Mouse (Mus musculus): ENCODE data around the gene Pde4b.
"Not testable (repeated sequence)": the region's sequence is repeated elsewhere in the genome, so short reads cannot be mapped to it uniquely, and the experiment has no call there.

Pde4b gene

DNA sequence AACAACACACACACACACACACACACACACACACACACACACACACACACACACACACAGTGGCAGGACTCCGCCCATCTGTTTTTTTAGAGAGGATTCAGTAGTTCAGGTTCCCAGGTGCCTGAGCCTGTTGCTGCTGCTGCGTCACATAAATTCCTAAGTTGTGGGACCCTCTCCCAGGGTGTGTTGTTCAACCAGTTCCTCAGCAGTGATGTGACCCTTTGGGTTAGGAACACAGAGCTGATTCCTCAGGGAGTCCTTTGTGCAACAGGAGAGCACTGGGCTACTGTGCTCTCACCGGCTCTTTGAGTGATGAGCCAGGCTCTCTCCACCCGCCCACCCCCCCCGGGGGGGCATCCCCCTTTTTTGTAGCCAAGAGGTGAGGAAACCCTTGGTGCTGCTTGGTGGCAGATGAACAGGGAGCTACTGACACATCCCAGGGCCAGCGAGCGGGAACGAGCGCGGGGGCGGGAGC, at the start of gene Pde4b:
Pde4b (plus strand) TSS at position 453 of the 475 bp plus-strand sequence.
- no peak for DNase-seq (ENCODE audit: low read depth, low spot score)

DNA sequence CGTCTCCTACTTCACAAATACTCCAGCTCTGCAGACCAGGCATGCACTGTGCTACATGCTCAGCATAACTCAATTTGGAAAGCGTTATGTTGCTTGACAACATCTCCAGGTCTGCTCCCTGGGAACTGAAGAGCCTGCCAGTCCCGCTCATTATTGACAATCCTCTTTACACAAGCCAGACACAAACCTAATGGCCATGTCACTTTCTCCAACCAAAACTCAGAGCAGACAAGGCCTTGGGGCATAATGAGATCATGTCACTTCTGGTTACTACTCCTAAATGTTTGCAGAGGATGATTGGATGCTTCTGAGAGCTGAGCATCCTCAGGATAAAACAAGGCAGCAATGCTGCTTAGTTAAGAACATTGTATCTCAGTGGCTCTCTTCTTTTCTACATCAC, 47.2 kb upstream of the Pde4b start:
- DNase-seq (ENCODE audit: low read depth, low spot score), result no peak

DNA sequence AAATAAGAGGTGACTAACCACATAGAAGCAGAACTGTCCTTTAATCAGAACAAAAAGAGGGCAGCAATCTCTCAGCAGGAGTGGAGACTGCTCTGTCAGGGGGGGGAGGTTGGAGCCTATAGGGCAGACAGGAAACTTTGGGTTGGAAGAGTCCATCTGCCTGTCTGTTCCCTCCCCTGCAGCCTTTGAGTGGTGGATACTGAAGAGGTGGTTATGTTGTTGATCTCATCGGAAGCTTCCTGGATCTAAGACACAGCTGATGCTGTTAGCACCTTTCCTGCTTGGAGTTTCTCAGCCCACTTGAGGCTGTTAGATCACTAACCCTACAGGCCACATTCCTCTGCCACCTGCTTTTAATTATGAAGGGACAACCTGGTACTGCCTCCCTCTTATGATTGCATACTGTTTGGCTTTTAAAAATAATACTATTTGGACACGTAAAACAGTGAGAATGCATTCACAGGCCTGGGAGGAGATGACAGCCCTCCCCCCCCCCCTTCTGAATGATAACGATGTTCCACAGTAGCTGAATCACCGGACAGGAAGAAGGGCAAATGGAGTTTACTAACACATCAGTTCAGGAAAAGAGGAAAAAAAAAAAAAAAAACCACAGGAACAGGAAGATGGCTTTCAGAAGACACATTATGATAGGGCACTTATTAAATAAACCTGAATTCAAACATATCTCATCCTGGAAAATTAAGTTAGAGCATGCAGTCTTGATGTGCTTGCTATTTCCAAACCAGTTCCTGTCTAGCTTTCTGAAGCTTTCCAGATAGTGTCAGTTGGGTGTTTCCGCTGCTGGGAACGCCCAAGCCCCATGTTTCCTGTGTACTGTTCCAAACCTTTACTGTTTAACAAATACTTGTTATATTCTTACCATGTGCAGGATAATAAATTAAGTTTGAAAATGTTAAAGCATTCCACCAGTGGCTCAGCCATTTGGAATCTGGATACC, 41.9 kb upstream of the Pde4b start:
- DNase-seq (ENCODE audit: low read depth, low spot score), result no peak

DNA sequence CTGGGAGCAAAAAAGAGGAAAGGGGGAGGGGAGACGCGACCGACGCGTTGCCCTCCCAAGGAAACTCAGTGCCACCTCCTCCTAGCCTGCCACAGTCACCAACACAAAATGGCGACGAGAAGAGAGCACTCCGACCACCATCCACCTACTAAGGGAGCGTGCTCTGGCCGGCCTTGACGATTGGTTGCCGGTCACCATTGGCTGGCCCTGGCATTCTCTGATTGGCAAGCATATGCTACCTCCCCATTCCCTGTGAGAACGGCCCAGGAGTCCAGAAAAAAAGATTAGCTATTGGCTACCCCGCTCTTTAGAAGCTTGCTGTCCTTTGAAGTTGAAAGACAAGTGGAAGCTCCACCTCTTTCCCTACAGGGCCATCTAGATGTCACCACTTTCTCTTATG, 38.0 kb upstream of the Pde4b start:
- DNase-seq (ENCODE audit: low read depth, low spot score), result not testable (repeated sequence)

DNA sequence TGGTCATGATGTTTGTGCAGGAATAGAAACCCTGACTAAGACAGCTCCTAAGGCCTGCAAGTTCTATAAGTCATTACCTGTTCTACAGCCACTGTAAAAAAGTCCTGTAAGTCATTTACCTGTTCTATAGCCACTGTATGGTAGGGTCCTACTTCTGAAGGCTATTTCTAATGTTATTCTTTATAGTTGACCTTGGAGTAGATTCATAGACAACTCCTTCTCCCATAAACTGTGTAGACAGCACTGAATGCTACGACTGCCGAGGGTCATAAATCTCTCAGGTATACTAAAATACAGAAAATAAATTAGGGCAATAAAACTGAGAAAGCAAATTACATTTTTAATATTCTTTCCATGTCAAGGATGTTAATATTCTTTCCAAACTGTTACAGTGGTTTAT, 26.0 kb upstream of the Pde4b start:
- DNase-seq (ENCODE audit: low read depth, low spot score), result no peak

DNA sequence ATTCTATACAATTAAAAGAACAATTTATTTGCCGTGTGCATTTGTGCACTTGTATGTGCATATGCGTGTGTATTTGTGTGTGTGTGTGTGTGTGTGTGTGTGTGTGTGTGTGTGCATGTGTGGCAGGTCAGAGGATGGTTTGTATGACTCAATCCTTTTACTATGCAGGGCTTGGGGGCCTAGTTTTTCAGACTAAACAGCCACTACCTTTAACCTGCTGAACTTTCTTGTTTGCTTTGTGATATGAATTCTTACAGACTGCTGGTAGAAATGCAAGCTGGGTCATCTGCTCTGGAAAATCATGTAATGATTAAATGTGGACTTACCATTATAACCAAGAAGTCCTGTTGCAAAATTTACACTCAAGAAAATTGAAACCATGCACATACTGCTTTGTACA, 18.0 kb upstream of the Pde4b start:
- DNase-seq (ENCODE audit: low read depth, low spot score), result no peak

DNA sequence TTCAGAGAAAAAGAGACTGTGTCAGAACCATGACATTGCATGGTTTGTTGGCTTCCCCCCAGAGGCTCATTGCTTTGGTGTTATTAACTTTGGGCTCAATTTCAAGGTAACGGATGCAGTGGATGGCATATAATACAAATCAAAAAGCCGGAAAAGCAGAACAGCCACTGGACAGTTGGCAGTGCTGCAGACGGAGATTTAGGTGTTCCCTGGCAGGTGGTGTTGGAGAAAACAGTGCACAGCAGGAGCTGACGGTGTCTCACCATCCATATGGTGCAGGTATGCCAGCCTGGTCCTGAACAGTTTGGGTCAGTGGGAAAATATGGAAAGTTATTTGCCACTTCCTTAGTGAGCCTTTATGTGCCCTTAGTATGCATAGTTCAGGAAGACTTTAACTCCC, 1.0 kb upstream of the Pde4b start:
- DNase-seq (ENCODE audit: low read depth, low spot score), result no peak

DNA sequence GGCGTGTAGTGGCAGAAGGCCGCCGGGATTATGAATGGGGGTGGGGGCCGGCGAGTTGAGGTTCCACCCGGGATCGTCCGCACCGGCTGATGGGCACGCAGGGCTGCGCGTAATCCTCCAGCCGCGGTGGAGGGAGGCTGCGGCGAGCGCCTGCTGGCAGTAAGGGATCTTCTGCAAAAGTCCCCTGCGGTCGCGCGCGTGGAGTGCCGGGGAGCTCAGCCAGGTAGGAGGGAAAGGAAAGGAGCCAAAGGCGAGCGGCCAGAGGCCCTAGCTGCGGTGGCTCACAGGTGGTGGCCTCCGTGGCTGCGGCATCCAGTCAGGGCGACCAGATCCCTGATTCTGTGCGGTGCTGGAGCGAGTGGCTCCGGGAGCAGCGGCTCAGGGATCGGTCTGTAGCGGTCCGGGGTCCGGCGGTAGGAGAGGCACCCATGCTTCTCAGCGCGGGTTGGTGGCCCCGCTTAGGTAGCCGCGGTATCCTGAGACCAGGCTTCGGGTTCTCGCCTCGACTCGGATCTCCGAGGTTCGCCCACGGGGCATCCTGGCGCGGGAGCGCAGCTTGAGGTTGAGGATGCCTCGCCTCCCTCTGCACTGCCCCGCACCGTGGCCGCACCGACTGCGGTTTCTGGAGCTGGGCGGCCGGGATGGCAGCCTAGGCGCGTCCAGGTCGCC, 357 bp downstream of the Pde4b start:
- DNase-seq (ENCODE audit: low read depth, low spot score), result no peak

DNA sequence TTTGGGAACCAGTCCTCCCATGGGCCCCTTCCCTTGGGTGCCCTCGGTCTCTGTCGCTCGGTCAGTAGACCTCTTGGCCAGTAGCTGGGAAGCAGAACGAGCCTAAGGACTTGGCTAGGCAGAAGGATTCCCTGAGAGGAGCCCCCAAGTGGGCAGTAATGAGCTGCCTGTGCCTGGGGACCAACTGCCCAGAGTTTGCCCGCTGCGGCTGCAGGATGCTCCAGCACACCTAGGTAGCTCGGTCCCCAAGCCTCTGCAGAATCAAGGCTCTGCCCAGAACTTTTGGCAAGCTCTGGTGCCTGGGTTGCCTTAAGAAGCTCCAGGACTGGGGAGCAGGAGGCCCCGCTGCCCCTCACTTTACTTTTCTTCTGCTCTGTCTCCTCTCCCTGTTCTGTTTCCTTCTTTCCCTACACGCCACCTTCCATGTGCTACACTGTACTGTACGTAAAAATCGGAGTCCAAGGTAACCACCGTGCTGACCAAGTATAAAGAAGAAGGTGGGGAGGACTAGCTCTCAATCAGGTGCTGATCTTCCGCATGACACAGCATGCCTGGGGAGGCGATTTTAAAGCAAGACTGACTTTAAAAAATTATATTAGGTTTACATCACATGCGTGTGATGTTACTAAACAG, 1.0 kb downstream of the Pde4b start:
- DNase-seq (ENCODE audit: low read depth, low spot score), result no peak

DNA sequence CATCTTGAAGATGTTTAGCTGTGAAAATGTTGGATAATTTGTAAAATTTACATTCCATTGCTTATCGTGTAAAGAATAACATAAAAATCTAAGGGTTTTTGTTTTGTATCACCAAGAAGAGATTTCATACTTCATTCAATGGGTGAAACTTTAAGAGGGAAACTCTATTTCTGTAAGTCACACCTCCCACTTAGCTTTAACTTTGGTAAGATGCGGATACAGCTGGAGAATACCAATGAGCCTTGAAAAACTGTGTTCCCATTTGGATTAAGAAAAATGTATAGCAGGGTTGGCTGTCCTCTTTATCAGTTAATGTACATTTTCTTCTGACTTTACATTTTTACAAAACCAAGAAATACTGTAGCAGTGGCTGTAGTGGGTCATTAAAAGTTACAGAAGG, 8.5 kb downstream of the Pde4b start:
- DNase-seq (ENCODE audit: low read depth, low spot score), result no peak

DNA sequence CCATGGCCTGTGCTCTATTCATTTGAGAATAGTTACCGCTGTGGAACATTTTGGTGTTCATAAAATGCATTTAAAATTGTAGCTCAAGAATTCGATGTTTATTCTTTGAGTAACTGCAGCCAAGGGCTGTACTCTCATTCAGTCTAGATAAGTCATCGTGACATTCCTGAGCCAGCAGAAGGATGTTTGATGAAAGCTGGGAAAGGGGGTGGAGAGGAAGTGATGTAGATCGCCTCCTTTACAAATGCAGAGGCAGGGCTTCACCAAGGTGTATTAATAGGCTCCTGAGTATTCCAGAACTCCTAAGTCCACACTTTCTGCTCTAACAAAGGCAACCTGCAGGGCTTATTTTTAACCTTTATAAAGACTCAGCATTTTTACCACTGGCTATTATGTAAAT, 14.9 kb downstream of the Pde4b start:
- DNase-seq (ENCODE audit: low read depth, low spot score), result no peak

DNA sequence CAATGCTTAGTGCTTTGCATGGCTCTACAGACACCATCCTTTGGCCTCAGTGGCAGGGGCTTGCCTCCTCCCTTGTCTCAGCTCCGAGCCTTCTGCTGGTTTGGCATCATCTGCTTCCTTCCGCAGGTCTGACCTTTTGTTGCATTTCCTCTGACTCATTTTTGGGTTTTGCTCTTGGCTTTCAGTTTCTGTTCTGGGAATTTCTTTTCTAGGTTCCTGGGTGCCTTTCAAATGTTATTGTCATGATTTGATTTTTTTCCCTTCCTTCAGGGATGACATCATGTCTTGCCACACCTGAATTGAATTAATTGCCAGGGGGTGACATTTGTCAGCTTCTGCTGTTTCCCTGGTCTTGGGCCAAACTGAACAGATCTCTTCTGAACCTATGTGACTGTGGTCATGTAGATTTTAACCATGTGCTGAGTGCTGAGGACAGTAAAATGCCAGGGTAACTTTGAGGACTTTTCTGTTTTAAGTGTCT, 17.2 kb downstream of the Pde4b start:
- no peak for DNase-seq (ENCODE audit: low read depth, low spot score)

DNA sequence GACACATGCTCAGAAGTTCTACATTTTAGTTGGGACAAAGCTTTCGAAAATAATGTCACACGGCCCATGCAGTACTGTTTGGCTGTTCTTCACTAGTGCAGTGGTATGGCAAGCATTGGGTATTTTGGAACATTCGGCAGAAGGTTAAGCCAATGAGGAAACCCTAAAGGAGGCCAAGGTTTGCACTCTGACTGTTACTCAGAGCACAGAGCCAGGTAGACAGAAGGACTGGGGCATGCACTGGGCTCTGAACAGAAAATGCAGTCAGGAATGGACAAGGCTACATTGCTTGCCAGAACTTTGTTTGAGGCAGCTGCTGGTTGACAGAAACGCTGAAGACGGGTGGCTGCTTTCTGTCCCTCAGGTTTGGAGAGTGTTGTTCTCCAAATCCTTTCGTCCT, 19.4 kb downstream of the Pde4b start:
- DNase-seq (ENCODE audit: low read depth, low spot score), result no peak

DNA sequence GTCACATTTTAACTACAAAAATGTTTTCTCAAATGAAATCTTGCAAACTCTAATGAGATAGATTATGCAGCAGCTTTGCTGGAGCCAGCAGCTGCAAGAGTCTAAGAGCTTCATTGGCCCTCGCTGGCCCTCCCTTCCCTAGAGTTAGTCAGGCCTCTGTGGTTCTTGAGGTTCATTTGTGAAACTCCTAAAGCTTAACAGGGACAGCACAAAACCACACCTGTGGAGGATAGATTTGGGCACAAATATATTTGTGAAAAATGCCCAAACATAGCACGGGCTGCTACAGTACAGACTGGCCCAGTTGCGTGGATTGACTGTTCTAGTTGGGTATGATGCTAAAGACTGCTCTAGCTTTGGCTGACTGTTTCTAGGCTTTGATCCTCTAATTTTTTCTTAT, 32.1 kb downstream of the Pde4b start:
- DNase-seq (ENCODE audit: low read depth, low spot score), result no peak

DNA sequence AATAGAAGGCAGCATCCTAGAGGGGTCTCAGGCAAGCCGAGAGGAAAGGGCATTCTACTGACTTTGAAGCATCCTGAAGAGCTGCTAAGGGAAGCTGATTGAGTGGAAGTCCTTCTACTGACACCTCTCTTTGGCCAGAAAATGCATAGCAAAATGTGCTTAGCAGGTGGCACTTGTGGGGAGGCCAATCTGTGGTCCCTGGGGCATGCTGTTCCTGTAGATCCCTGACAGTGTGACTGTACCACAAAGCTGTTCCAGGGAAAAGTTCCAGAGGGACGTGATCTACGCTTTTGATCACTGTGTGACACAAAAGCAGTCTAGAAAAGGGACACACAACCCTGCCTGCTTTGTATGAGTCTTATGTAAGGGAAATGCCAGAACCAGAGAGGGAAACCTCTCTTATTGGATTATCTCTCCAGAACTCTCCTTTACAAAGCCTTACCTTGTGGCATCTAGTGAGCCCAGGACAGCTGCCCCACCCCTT, 49.1 kb downstream of the Pde4b start:
- DNase-seq (ENCODE audit: low read depth, low spot score), result no peak

DNA sequence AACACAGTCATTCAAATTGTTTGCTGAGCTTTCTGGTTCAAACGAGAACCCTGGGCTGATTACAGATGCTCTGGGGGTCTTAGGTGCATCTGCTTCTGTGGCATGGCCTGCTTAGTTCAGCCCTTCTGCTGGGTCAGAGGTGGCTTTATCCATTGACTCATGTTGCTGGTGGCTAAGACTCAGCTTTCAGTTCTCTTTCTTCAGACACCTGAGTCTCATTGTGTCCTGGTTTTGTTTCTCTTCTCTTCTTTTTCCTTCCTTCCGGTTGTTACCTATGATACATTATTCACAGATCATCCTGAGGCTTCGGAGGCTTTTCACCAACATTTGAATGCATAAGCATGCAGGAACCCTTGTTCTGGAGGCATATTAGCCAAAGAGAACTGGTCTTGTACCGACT, 51.0 kb downstream of the Pde4b start:
- DNase-seq (ENCODE audit: low read depth, low spot score), result no peak

DNA sequence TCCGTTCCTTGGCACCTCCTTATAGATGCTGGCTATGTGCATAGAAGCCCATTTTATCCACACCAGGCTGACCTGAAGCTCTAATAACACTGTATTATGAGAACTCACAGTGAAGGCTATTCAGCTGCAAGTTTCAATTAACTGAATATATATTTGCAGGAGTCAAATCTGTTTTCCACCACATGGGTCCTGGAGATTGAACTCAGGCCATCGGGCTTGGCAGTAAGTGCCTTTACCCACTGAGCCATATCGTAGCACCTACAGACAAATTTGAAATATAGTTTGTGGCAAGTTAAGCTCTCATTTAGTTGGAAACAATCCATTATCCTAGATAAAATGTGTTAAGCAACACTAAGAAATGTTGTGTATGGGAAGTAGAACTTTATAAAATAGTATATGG, 53.9 kb downstream of the Pde4b start:
- no peak for DNase-seq (ENCODE audit: low read depth, low spot score)

DNA sequence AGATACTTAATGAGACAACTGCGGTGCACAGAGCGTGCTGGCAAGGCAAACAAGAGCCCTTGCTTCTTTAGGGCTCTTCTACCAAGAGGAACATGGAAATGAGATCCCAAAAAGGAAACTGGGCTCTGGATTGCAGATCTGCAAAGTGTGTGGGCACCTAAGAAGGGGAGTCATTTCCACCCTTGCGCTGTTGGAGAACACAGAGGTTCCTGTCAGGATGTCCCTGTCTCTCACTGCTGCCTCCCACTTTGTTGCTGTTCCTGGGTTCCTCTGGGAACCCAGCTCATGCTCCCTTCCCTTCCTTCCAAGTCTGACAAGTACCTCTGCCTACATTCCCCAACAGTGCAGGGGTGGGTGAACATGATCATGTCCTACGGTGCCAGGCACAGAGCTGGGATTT, 61.4 kb downstream of the Pde4b start:
- no peak for DNase-seq (ENCODE audit: low read depth, low spot score)

DNA sequence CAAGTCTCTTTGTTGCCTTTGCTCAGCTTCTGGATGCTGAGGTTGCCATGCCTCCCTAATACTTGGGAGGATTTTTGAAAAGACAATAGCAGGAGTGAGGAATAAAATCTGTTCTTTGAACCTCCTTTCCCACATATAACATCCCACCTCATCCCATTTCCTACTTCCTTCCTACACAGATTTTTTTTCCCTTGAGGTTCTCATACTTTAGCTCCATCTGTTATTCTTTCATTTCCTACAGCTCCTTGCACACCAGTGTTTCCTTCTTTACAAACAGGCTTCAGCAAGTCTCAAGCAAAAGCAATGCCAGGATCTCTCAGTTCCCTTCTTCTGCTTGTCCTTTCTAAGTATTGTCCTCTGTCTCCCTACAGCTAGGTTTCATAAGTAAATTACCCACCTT, 71.8 kb downstream of the Pde4b start:
- no peak for DNase-seq (ENCODE audit: low read depth, low spot score)

DNA sequence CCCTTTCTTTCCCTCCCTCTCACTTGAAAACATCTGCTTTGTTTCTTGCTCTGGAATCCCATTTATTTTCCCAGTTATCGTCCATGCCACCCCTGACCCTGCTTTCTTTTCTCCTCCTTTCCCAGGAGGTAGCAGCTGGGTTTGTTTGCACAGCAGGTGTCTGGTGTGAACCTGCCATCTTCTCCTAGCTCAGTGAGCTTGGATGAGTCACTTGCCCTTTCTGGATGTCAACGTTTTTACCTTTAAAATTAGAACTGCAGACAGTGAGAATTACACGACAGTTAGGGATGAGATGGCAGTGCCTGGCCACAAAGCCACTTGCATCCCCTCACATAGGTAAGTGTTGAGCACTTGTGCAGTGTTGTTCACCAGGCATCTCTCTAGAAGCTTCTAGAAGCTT, 84.3 kb downstream of the Pde4b start:
- no peak for DNase-seq (ENCODE audit: low read depth, low spot score)

DNA sequence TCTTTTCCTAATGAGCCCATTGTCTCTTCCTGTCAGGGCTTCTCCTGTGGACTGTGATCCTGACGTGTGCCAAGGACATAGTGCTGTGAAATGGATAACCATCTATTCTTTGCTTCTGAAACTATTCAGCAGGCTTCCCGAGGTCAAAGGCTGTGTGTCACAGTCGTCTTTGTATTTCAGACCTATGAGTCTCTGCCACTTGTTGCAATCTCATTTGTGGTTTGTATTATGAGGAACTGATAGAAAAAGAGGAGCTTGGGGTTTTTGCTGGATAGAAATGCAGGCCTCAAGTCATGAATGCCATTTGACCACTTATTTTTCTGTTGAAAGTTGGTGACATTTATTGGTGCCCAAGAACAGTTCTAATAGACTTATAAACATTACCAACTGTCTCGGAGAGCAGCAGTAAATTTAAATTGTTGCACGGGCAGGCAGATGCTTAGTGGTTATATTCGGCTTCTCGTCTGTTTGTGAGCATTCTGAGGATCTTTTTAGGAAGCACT, 85.4 kb downstream of the Pde4b start:
- no peak for DNase-seq (ENCODE audit: low read depth, low spot score)

DNA sequence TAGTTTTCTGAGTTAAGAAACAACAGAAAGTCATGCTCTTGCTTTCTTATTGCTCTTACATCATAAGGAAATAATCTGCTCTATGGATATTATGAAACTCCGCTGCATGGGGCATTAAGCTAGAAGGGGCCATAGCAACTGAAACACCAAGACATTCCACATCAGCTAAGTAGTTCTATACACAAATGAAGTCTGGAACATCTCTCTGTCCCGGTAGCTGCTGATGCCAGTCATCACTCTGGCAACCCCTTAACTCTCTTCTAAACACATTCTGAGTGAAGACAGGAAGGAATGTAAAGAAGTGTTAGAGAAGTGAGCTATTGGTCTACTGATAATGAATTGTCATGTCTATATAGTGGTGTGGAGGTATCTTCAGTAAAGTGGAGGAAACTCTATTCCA, 88.6 kb downstream of the Pde4b start:
- no peak for DNase-seq (ENCODE audit: low read depth, low spot score)
